Mouse (Mus musculus) thymus, postnatal 14 days (tissue): ENCODE measurements around the gene Tet1.
A peak's percentile ranks its signal among the peaks of the same experiment; 100 is the strongest.
"Not testable (repeated sequence)": the region's sequence is repeated elsewhere in the genome, so short reads cannot be mapped to it uniquely, and the experiment has no call there.

ENCODE experiments used
- DNase-seq: peaks from one replicate; pipeline ENCODE4 v3.0.0; 2021

Tet1 gene

DNA sequence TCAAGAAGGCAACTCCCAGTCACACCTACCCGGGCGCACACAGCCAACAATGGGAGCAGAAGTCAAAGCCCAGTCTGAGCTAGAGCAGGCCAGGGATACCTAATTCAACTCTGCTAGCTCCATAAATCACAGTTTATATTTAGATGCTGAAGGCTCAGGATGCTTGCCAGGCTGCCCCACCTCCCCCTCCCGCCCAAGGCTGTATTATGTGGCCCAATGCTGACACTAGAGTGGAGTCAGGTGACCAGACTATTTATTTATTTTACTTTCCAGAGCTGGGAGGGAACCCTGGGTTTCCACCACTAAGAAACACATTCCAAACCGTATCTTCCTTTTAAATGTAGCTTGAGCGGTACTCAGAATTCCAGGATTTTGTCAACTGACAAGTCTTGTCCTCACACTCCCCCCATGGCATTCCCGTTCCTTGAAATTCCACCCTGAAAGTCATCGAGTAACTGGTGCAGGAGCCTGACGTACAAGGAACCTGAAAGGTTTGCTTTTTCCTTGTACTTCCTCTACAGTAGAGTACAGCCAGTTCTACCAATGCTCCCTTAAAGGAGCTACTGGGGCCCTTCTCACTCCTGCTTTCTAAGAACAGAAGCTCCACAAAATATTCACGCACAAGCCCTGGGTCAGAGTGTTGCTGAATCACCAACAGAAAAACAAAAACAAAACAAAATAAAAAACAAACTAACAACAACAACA, 64.9 kb downstream of the Tet1 start:
- no peak for DNase-seq

DNA sequence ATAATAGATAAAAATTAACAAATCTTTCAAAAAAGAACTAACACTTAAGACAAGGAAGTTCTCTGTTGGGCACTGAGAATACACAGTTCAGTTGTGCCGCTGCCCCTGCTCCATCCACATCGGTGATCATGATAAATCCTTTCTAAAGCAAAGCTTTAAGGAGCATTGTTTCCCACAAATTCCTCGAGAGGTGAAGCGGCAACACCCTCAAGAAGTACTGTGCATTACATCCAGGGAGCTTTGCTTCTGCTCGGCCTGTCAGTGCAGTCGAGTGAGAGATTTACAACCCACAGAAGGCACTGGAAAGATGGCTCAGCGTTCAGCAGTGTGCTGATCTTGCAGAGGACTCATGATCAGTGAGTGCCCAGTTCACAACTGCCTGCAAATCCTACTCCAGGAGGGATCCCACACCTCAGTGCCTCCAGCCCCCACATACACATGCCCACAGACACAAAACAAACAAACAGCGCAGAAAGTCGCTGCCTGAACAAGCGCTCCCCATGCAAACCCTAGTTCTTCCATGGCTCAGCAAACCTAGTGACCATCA, 66.8 kb downstream of the Tet1 start:
- DNase-seq = no peak

DNA sequence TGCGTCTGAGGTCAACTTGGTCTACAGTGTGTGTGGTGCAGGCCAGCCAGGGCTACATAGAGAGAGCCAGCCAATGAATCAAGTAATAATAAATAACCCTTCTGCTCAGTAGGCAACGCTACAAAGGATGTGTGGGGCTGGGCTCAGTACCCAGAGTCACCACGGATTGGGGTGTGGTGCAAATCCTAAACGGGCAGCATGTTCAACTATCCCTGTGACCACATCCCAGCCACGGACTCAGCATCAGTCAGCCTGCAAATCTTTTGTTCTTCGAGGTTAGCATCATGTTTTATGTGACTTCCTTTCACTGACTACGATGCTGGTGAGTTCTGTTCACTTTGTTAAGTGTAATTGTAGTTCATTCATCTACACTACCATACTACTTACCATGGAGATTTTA, 68.1 kb downstream of the Tet1 start:
- no peak for DNase-seq

DNA sequence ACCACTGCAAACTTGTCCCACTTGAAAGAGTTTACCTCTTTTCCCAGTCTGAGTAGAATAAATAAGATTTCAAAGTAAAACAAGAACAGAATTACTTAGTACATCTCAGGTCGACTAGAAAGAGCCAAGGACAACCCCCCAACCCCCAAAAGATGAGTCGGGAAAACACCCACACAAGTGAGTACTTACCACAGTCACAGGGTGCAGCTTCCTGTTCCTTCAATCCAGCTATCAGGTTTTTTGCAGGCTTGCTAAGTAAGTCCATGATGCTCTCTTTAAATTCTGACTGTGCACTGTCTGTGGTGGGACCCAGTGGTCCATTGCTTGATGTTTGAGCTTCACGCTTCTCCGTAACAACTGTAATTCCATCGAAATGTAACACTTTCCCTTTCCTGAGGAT, 70.8 kb downstream of the Tet1 start:
- no peak for DNase-seq

DNA sequence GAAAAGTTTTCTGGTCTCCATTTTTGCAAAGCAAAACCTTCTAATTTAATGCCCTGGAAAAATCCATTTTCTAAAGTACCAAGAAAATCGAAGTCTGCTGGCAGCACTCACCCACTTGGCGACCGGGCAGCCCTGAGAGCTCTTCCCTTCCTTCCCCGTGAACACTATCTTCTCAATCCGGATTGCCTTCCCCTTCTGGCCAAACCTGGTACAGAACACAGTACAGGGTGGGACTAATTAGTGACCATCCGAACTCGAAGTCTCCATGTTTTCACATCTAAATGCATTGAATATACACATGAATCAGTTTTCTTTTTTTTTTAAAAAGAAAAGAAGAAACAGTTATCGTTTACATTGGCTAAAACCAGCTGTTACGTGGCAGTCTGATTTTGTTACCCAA, 76.0 kb downstream of the Tet1 start:
- DNase-seq = no peak

DNA sequence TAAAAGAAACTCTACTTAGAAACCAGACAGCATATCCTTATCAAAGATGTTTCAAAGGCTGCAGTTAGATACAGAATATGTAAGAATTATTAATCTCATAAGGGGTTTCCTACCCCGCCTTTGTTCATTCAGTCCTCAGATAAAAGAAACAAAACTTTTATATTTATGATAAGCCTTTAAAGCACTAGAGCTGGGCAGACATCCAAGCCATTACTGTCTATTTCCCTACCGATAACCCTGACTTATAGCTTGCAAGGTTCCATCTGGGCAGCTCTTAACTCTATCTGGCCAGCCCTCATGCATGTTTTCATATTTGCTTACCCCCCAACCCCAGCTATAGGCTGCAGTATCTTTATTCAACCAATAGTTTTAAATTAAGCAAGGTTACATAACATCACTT, 77.2 kb downstream of the Tet1 start:
- DNase-seq = no peak

DNA sequence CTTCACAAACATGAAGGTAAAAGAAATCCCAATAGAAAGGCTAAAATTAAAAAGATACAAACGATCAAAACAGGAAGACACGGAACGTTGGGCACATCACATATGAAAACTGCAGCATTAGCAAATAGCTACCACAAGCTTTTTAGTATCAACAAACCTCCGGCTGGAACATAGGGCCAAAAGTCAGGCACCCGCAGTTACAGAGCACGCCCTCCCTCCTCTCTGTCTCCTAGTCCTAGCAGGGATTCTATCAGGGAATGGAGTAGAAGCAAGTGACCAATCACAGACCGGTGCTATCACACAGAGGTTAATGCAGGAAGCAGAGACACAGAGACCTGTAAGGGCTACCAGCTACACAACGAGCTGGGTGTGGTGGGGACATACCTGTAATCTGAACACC, 84.3 kb downstream of the Tet1 start:
- DNase-seq = no peak

DNA sequence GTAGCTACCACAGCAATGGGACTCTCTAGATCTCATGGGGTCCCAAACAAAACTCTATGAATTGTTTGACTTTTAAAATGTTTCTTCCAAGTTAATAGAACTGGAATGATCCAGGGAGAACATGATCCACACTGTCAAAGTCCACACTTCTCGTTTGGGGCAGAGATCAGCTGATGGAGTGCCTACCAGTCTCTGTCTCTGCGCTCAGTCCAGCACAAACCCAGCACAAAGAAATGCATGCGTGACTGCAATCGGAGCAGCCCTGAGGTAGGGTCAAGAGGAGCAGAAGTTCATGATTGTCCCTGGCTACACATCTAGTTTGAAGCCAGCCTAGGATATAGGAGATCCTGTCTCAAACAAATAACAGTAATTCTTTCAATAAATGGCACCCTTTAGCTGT, 85.4 kb downstream of the Tet1 start:
- DNase-seq = no peak

DNA sequence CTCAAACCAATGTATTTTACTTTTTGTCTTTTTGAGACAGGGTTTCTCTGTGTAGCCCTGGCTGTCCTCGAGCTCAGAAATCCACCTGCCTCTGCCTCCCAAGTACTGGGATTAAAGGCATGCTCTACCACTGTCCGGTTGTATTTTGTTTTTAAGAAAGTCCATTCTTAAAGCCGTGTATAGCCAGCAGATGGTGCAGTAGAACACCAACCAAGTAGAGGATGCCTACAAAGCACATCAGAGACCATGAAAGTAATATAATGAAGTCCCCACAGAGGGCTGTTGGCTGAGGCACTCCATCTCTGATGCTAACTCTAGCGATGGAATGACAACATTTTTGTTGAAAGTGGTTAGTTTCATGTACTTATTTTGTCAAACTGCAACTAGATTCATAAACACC, 98.8 kb downstream of the Tet1 start:
- no peak for DNase-seq

DNA sequence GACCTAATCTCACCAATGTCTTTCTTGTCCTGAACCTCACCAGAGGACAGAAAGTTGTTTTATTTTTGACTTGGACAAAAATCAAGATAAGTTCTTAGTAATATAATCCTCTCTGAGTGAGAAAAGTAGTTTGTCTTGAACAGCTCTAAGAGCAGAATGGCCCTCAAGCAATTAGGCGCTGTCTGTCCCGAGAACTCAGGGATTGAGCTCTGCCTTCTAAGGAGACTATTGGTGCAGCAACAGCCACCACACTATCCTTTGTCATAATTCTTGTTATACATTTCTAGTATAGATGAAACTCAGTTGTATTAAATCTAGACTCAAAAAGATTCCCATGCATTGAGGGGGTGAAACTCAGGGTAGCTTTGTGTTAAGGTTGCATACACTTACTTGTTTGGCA, 100.0 kb downstream of the Tet1 start:
- no peak for DNase-seq

DNA sequence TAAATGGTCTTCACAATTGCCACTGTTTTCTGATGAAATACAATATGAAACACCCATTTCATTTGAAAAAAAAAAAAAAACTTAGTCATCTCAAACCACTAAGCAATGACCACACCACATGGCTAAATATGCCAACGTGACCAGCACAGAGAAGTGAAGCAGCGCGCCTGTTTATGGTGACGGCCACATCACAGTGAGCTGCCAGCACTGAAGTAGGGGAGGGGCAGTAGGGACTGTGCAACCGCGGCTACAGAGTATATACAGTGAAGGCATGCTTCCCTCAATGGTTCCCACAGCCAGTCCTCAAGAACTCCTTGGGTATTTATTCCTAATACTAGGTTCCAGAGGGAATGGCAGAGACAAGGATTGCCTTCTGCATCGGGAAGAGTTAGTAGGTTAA, 100.5 kb downstream of the Tet1 start:
- DNase-seq = no peak

DNA sequence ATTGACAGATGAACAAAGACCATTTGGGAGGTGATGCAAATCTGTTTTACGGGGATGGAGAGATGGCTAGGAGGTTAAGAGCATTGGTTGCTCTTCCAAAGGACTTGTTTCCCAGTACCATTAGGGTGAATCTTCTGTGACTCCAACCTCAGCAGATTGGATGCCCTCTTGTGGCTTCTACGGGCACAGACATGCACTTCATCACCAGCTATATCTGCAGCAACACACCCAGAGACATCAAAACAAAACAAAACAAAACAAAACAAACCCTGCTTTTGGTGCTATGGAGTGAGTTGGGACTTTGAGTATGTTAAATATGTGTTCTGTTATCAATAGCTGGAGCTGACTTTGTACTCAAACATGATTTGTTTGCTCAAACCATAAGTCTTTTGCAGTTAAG, 104.7 kb downstream of the Tet1 start:
- peak; percentile 7 for DNase-seq

DNA sequence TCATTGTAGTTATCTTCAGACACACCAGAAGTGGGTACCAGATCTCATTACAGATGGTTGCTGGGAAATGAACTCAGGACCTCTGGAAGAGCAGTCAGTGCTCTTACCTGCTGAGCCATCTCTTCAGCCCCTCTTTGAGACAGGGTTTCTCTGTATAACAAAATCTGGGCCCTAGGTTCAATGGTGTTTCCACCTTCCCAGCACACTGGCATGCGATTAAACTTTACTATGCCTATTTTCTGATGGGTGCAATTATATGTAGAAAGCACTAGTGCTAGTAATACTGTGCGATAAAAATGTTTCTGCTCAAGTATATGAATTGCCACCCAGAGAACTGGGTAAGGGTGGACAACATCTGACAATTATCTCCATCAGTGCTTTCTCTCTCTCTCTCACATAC, 105.5 kb downstream of the Tet1 start:
- DNase-seq = no peak

DNA sequence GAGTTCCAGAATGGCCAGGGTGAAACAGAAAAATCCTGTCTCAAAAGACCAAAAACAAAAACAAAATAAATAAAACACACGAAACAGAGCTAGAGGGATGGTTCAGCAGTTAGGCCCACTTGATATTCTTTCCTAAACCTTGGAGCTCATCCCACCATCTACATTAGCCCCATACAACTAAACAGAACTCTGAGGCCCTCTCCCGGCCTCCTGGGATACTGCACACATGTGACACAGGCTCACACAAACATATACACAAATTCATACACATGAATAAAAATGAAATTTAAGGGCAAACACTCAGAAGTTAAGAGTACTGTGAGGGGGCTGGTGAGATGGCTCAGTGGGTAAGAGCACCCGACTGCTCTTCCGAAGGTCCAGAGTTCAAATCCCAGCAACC, 114.6 kb downstream of the Tet1 start:
- DNase-seq = no peak

DNA sequence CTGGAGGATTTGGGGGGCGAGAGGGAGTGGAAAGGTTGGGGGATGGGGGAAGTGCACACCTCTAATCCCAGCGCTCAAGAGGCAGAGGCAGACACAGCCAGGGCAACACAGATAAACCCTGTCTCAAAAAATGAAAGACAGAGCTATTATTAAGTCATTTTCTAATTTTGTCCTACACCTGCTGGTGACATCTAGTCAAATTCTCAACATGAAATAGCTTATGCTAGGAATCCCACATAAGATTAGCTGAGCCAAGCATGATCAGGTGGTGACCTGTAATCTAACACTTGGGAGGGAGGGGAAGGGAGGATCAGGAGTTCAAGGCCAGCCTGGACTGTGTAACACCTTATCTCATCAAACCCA, 115.7 kb downstream of the Tet1 start:
- no peak for DNase-seq

DNA sequence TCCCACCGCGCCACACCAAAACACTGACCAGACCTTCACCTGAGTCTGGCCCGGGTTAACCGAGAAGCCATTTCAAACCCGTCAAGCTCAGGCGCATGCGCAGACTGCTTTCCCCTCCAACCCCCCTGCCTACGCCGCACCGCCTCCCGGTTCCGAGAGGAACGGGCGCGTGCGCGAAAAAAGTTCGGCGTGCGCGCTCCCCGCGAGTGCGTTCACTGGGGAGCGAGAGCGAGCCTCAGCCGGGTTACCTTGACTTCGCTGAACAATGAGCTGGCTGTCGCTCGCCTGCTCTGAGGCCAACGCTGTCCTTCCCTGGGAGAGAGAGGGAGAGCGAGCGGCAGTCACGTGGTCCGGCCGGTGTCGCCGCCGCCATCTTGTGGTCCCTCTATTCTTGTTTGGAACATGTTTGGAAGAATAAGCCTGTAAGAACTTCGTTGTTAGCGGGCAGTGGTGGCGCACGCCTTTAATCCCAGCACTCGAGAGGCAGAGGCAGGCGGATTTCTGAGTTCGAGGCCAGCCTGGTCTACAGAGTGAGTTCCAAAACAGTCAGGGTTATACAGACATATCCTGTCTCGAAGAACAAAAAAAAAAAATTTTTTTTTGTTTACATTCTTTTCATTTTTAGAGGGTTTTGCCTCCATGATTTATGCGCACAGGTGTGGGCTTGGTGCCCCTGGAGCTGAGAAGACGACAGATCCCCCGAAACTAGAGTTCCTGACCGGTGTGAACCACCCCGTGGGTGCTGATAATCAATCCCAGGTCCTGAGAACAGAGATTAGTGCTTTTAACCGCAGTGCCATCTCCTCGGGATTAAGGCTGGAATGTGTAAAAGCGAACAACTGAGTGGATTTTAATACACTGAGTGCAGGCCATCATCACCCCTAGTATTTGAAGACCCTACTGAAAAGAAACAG, 116.4 kb downstream of the Tet1 start, which contains the start of gene Ccar1:
TSS of gene Ccar1 (minus strand) at position 110 of the 914 bp plus-strand sequence.
- DNase-seq = peak; percentile 99

DNA sequence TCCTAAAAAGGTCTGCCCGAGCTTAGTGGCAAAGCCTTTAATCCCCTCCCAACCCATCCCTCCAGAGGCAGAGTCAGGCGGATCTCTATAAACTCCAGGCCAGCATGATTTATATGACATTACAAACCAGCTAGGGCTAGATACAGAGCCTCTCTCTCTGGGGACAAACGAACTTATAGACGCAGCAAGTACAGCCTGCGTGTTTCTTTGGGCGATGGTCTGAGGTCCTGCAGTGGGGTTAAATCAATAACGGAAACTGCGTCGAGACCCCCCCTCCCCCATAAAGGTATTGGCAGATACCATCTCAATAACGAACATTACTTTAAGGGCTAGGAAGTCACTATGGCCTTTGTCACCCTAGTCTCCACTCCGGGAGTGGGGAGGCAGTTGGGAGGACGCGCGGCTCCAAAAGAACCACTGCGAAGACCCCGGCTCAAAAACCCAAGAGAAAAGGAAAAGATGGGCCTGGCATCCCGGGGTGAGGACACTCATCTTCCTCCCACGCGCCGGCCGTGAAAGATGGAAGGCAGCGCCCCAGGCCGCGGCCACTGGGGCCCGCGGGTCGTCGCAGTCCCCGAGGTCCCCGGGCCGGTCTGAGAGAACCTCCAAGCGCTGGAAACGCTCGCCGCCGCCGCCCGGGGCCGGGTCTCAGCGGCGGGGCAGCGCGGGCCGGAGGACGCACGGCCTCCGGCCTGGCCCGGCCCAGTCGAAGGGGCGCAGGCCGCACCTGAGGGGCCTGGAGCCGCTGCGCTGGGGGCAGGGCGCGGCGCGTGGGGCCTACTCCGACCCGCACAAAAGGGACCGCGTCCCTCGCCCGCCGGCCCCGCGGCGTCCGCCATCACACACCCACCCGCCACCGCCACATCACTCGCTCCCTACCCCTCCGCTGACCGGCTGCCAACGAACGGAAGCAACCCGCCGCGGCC, 117.3 kb downstream of the Tet1 start:
- no peak for DNase-seq

DNA sequence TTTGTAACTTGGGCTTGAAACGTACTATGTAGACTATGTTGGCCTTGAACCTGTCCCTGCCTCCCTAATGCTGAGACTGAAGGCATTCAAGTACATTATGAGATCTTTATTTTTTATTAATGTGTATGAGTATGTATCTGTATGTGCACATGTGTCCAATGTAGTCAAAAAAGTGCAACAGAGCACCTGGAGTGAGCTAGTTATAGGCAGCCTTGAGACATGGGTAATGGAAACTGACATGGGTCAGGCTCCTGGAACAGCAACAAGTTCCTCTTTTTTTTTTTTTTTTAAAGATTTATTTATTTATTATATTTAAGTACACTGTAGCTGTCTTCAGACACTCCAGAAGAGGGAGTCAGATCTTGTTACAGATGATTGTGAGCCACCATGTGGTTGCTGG, 127.0 kb downstream of the Tet1 start:
- DNase-seq = not testable (repeated sequence)
